Mouse (Mus musculus): ENCODE measurements at regions not wholly inside any gene's neighbourhood (a gene's known extent, or its start where the extent isn't known, plus 50 kb on each side); places are given as distances from the start of the nearest gene placed in this dataset.

GRCm38 (mm10) chr3:38663670-38664494, 179.2 kb upstream of the Ankrd50 start:
- TF ChIP-seq POLR2A (IDR thresholded peaks at IDR 0.05; ENCODE audit: insufficient read depth, low read length) (no peak), CTCF (IDR thresholded peaks at IDR 0.05; ENCODE audit: low read depth, low read length) (no peak), EP300 (IDR thresholded peaks at IDR 0.05; ENCODE audit: insufficient read depth, low read depth, low read length) (no peak)
